Mouse (Mus musculus) myocyte (in vitro differentiated cells): ENCODE results near the gene Hist1h3f.
"Not testable (repeated sequence)": the region's sequence is repeated elsewhere in the genome, so short reads cannot be mapped to it uniquely, and the experiment has no call there.

Experiments
- CEBPB ChIP-seq: IDR thresholded peaks from 2 replicates; pipeline ENCODE4 v1.6.1; 2011; ENCODE audit warnings: mild to moderate bottlenecking, moderate library complexity; ENCODE audit not compliant: poor library complexity, insufficient read depth, severe bottlenecking
- E2F4 ChIP-seq: IDR thresholded peaks from one replicate; pipeline ENCODE4 v1.6.1; 2011; ENCODE audit warnings: mild to moderate bottlenecking, control low read depth, moderate library complexity; ENCODE audit not compliant: insufficient read depth
- MAX ChIP-seq: IDR thresholded peaks from one replicate; pipeline ENCODE4 v1.6.1; 2011; ENCODE audit warnings: low read depth, mild to moderate bottlenecking, control low read depth
- MYOD1 ChIP-seq, 3 experiments: IDR thresholded peaks; one replicate each; pipeline ENCODE4 v1.6.1; 2011; ENCODE audit warnings: control low read depth in 2 of 3, low read depth in 2 of 3, mild to moderate bottlenecking in 2 of 3, moderate library complexity in 1 of 3; ENCODE audit not compliant: insufficient read length in 2 of 3, control insufficient read depth in 1 of 3
- MYOG ChIP-seq, 3 experiments: IDR thresholded peaks; one replicate each; pipeline ENCODE4 v1.6.1; 2011; ENCODE audit warnings: control low read depth in 2 of 3, low read depth in 2 of 3, mild to moderate bottlenecking in 2 of 3; ENCODE audit not compliant: insufficient read length in 2 of 3, control insufficient read depth in 1 of 3, insufficient read depth in 1 of 3
- POLR2A ChIP-seq: IDR thresholded peaks from one replicate; pipeline ENCODE4 v1.6.1; 2011; ENCODE audit warnings: low read depth, mild to moderate bottlenecking, control low read depth, moderate library complexity; ENCODE audit not compliant: insufficient read length
- POLR2AphosphoS2 ChIP-seq: IDR thresholded peaks from one replicate; pipeline ENCODE4 v1.6.1; 2011; ENCODE audit warnings: low read depth, control low read depth; ENCODE audit not compliant: insufficient read length
- TCF12 ChIP-seq: IDR thresholded peaks from one replicate; pipeline ENCODE4 v1.6.1; 2011; ENCODE audit warnings: mild to moderate bottlenecking, control low read depth; ENCODE audit not compliant: poor library complexity, insufficient read depth, severe bottlenecking
- USF1 ChIP-seq: IDR thresholded peaks from one replicate; pipeline ENCODE4 v1.6.1; 2011; ENCODE audit warnings: low read depth, mild to moderate bottlenecking, control low read depth, moderate library complexity

DNA sequence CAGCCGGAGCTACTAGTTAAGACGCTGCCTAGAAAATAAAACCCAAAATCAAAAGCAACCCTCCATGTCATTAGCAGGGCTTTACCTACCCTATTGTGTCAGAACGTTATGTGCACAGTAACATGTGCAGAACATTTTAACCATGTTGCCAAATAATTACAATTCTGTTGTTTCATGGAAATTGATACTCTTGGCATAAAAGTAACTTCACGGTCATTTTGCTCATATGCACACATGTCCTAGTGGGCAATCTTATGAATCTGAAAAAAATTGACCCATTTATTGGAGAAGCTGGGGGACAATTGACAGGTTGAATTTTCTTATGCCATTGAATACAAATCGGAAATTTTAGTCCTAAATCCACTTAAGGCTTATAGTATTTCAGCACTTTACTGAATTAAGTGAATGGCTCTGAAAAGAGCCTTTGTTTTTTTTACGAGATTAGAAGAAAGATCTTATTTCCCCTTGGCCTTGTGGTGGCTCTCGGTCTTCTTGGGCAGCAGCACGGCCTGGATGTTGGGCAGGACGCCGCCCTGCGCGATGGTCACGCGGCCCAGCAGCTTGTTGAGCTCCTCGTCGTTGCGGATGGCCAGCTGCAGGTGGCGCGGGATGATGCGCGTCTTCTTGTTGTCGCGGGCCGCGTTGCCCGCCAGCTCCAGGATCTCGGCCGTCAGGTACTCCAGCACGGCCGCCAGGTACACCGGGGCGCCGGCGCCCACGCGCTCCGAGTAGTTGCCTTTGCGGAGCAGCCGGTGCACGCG, 26.6 kb downstream of the Hist1h3f start:
- not testable (repeated sequence) for TF ChIP-seq TCF12; MYOG (IDR thresholded peaks at IDR 0.05; ENCODE audit: control insufficient read depth in 1 of 3, insufficient read depth in 1 of 3, insufficient read length in 2 of 3, low read depth in 2 of 3); USF1; MYOD1 (IDR thresholded peaks at IDR 0.05; ENCODE audit: control insufficient read depth in 1 of 3, insufficient read length in 2 of 3, low read depth in 2 of 3); E2F4; CEBPB; MAX
- TF ChIP-seq POLR2A (peak; percentile 30), POLR2AphosphoS2 (peak; percentile 31)
